In the genomic region with DNA sequence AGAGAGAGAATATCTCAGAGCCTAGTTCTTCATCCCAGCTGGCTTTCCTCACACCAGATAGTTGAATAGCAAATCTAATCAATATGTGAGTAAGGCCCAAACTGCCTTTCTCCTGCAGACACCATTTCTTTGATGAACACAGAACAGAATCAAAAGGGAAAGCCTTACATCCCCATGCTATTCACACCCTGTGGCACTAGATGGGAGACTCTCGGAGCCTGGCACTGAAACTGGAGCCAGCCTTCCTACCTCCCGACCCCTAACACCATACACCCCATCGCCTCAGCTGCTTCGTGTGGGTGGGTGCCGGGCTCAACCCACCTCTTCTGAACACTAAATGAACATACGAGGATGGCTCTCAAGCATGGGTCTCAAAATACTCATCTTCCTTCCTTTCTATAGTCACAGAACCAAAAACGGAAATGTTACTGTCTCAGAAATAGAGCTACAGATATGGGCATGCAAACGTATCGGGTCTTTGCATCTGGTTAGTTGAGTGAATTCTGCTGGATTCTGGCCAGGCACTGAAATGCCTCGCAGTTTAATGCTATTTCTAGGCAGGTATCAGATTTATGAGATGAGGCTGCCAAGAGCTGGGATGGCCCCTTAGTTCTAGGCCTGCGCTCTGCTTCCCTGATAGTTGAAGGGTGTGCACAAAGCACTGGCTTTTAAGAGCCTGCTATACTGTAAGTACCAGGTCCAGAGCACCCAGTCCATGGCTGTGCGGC, we compare ENCODE assay signal across 17 mouse cellular contexts. TPM values are rescaled to one million over a fixed set of nuclear protein-coding genes. Genes with fewer than 3 reads are reported as not detected.
"Had no signal": no experiment of that assay in that cellular context is flagged by ENCODE, and none has a peak within 500 bp of the region (broad histone marks: within the 10 kb centered on the region; RNA-seq: fewer than 3 reads in every experiment).

No protein-coding gene starts in this region.

- H3K9ac ChIP-seq: kidney, embryonic 15.5 days; limb, embryonic 12.5 days; liver, embryonic 14.5 days; midbrain, embryonic 12.5 days; neural tube, embryonic 13.5 days had no signal

- H3K4me1 ChIP-seq: kidney, embryonic 15.5 days; limb, embryonic 12.5 days; midbrain, embryonic 12.5 days; neural tube, embryonic 13.5 days had no signal

- H3K27me3 ChIP-seq: kidney, embryonic 15.5 days; limb, embryonic 12.5 days; midbrain, embryonic 12.5 days; neural tube, embryonic 13.5 days had no signal

- ATAC-seq: intestine, embryonic 16.5 days; midbrain, embryonic 16.5 days had no signal

- DNase-seq: kidney, adult 2 months; kidney, postnatal 14 days; lung, adult 18-20 months; retina, postnatal 1 day; thymus, adult 2 months; thymus, postnatal 25 days had no signal

- H3K4me3 ChIP-seq: kidney, embryonic 15.5 days; limb, embryonic 12.5 days; midbrain, embryonic 12.5 days; neural tube, embryonic 13.5 days had no signal

- H3K4me2 ChIP-seq: kidney, embryonic 15.5 days; limb, embryonic 12.5 days; midbrain, embryonic 12.5 days; neural tube, embryonic 13.5 days had no signal

- H3K27ac ChIP-seq: kidney, embryonic 15.5 days; limb, embryonic 12.5 days; liver, embryonic 14.5 days; midbrain, embryonic 12.5 days; neural tube, embryonic 13.5 days had no signal

- H3K9me3 ChIP-seq: kidney, embryonic 15.5 days; limb, embryonic 12.5 days; midbrain, embryonic 12.5 days; neural tube, embryonic 13.5 days had no signal

RNA-seq across cellular contexts. Expression of gene Gm36028, which starts 36.0 kb away (rescaled TPM):
- total RNA-seq: layer of hippocampus, adult 8-10 months; megakaryocyte-erythroid progenitor cell, adult 5-6 weeks had no signal
- polyA plus RNA-seq: large intestine, adult 2 months; midbrain, embryonic 16.5 days; stomach, embryonic 14.5 days had no signal
